10 mouse cellular contexts compared by ENCODE assay signal in genomic region chr19:22938848-22939724, GRCm38 (mm10).
DNase-seq lines count a peak whose midpoint lies in the region; ATAC-seq and TF ChIP-seq lines count a peak whose summit lies in the region.
"Had no signal": no experiment of that assay in that cellular context is flagged by ENCODE, and none has a peak within 500 bp of the region (broad histone marks: within the 10 kb centered on the region; RNA-seq: fewer than 3 reads in every experiment).

No protein-coding gene starts in this region.

- WGBS in forebrain, embryonic 15.5 days, result 34% methylated on average over 14 of the region's 14 CpGs
- WGBS in forebrain, embryonic 12.5 days, result 65% methylated on average over 14 of the region's 14 CpGs
- WGBS in limb, embryonic 14.5 days, result 50% methylated on average over 14 of the region's 14 CpGs
- WGBS in limb, embryonic 10.5 days, result 80% methylated on average over 14 of the region's 14 CpGs
- WGBS in forebrain, postnatal 0 days, result 28% methylated on average over 14 of the region's 14 CpGs
- 49% methylated on average over 14 of the region's 14 CpGs for WGBS in olfactory bulb, adult 2 months

- H3K4me1 ChIP-seq in forebrain, embryonic 15.5 days, result peaks cover 25% of the 10 kb centered on the region
- H3K4me1 ChIP-seq in forebrain, embryonic 12.5 days, result peaks cover 21% of the 10 kb centered on the region
- H3K4me1 ChIP-seq in limb, embryonic 14.5 days (ENCODE audit: control insufficient read depth, insufficient read depth, low read length), result peaks cover 5% of the 10 kb centered on the region; the same call in 1 of the 2 replicates
- H3K4me1 ChIP-seq in limb, embryonic 10.5 days, result no peaks in the 10 kb centered on the region
- H3K4me1 ChIP-seq in forebrain, postnatal 0 days (ENCODE audit: insufficient read depth), result peaks cover 6% of the 10 kb centered on the region; the same call in 1 of the 2 replicates
- peaks cover 11% of the 10 kb centered on the region for H3K4me1 ChIP-seq in olfactory bulb, adult 2 months (ENCODE audit: control insufficient read depth, insufficient read depth, low read length)

- no peaks in the 10 kb centered on the region for H3K27me3 ChIP-seq in forebrain, embryonic 15.5 days
- no peaks in the 10 kb centered on the region for H3K27me3 ChIP-seq in forebrain, embryonic 12.5 days
- no peaks in the 10 kb centered on the region for H3K27me3 ChIP-seq in limb, embryonic 14.5 days (ENCODE audit: control insufficient read depth, insufficient read depth, low read length)
- H3K27me3 ChIP-seq in limb, embryonic 10.5 days (ENCODE audit: low read depth, poor library complexity, severe bottlenecking), result no peaks in the 10 kb centered on the region
- no peaks in the 10 kb centered on the region for H3K27me3 ChIP-seq in forebrain, postnatal 0 days (ENCODE audit: insufficient read depth, low read length)

- H3K9ac ChIP-seq in forebrain, embryonic 15.5 days (replicated peaks), result no peak overlapping the region
- H3K9ac ChIP-seq in forebrain, embryonic 12.5 days, result no peak overlapping the region
- H3K9ac ChIP-seq in limb, embryonic 14.5 days (ENCODE audit: low read depth, low read length, severe bottlenecking), result no peak overlapping the region
- H3K9ac ChIP-seq in forebrain, postnatal 0 days, result no peak overlapping the region; the same call in 1 of the 2 replicates

- no peak for TF ChIP-seq POLR2A in limb, embryonic 14.5 days (IDR thresholded peaks at IDR 0.05; ENCODE audit: borderline replicate concordance, extremely low read depth, insufficient read depth, insufficient read length)
- no peak for TF ChIP-seq POLR2A in olfactory bulb, adult 2 months (IDR thresholded peaks at IDR 0.05; ENCODE audit: insufficient read depth, low read depth, low read length)

- ATAC-seq in forebrain, embryonic 15.5 days (replicated peaks), result 0 out of 2 replicates have a peak, but pooled peaks have one; percentile 3
- ATAC-seq in forebrain, embryonic 12.5 days (ENCODE audit: low FRiP score), result no peak
- ATAC-seq in limb, embryonic 14.5 days (ENCODE audit: low FRiP score, low read depth), result no peak
- ATAC-seq in forebrain, postnatal 0 days, result peak; percentile 34; the same call in 1 of the 2 replicates

- no peak overlapping the region for H3K4me2 ChIP-seq in forebrain, embryonic 15.5 days (replicated peaks)
- no peak overlapping the region for H3K4me2 ChIP-seq in forebrain, embryonic 12.5 days
- H3K4me2 ChIP-seq in limb, embryonic 14.5 days (replicated peaks; ENCODE audit: low read depth, low read length, severe bottlenecking), result no peak overlapping the region
- no peak overlapping the region for H3K4me2 ChIP-seq in forebrain, postnatal 0 days (ENCODE audit: low read depth)

- DNase-seq in limb, embryonic 14.5 days (ENCODE audit: low spot score), result peak; percentile 32
- no peak for DNase-seq in limb, embryonic 10.5 days (ENCODE audit: low spot score)
- DNase-seq in forebrain, postnatal 0 days, result peak; percentile 34
- no peak for DNase-seq in adrenal gland, adult 2 months
- no peak for DNase-seq in spleen, postnatal 36 days (ENCODE audit: low spot score in 2 of 2)
- DNase-seq: heart, postnatal 10 days had no signal

- H3K27ac ChIP-seq in forebrain, embryonic 15.5 days (replicated peaks), result no peak overlapping the region
- no peak overlapping the region for H3K27ac ChIP-seq in forebrain, embryonic 12.5 days
- no peak overlapping the region for H3K27ac ChIP-seq in limb, embryonic 14.5 days (replicated peaks; ENCODE audit: low read depth, low read length)
- no peak overlapping the region for H3K27ac ChIP-seq in limb, embryonic 10.5 days
- peak overlapping the region; percentile 36; the same call in 1 of the 2 replicates for H3K27ac ChIP-seq in forebrain, postnatal 0 days (ENCODE audit: low read depth, low read length)
- H3K27ac ChIP-seq in olfactory bulb, adult 2 months (ENCODE audit: insufficient read depth, low read depth, low read length), result peak overlapping the region; percentile 36; the same call in 1 of the 2 replicates

- H3K36me3 ChIP-seq in forebrain, embryonic 15.5 days, result no peaks in the 10 kb centered on the region
- H3K36me3 ChIP-seq in forebrain, embryonic 12.5 days (replicated peaks), result no peaks in the 10 kb centered on the region
- no peaks in the 10 kb centered on the region for H3K36me3 ChIP-seq in limb, embryonic 14.5 days (ENCODE audit: control insufficient read depth, insufficient read depth, low read length)
- no peaks in the 10 kb centered on the region for H3K36me3 ChIP-seq in limb, embryonic 10.5 days
- H3K36me3 ChIP-seq in forebrain, postnatal 0 days (ENCODE audit: insufficient read depth), result no peaks in the 10 kb centered on the region

- TF ChIP-seq CTCF in forebrain, postnatal 0 days (IDR thresholded peaks at IDR 0.05; ENCODE audit: low read depth), result no peak
- no peak for TF ChIP-seq CTCF in olfactory bulb, adult 2 months (IDR thresholded peaks at IDR 0.05; ENCODE audit: insufficient read depth, low read depth, low read length)

- no peaks in the 10 kb centered on the region for H3K9me3 ChIP-seq in forebrain, embryonic 15.5 days
- no peaks in the 10 kb centered on the region for H3K9me3 ChIP-seq in forebrain, embryonic 12.5 days
- H3K9me3 ChIP-seq in limb, embryonic 14.5 days (ENCODE audit: control insufficient read depth, low read length), result no peaks in the 10 kb centered on the region
- H3K9me3 ChIP-seq in limb, embryonic 10.5 days (replicated peaks), result no peaks in the 10 kb centered on the region
- H3K9me3 ChIP-seq in forebrain, postnatal 0 days (ENCODE audit: low read length), result no peaks in the 10 kb centered on the region
- H3K9me3 ChIP-seq: megakaryocyte, embryonic 14.5 days had no signal

- no peak overlapping the region for H3K4me3 ChIP-seq in forebrain, embryonic 15.5 days
- no peak overlapping the region for H3K4me3 ChIP-seq in forebrain, embryonic 12.5 days (replicated peaks)
- H3K4me3 ChIP-seq in limb, embryonic 14.5 days (replicated peaks; ENCODE audit: low read length), result no peak overlapping the region
- no peak overlapping the region for H3K4me3 ChIP-seq in limb, embryonic 10.5 days
- no peak overlapping the region for H3K4me3 ChIP-seq in forebrain, postnatal 0 days (ENCODE audit: low read depth, low read length)
- no peak overlapping the region for H3K4me3 ChIP-seq in olfactory bulb, adult 2 months (ENCODE audit: insufficient read depth, low read depth, low read length)
- H3K4me3 ChIP-seq: megakaryocyte, embryonic 14.5 days had no signal

Comparison
In these comparisons a context has a peak if more than half of its experiments do, and no peak if none do; other contexts are left out.
1. ATAC-seq: peak in forebrain, embryonic 15.5 days (single experiment) and forebrain, postnatal 0 days (single experiment); none in forebrain, embryonic 12.5 days (single experiment) and limb, embryonic 14.5 days (single experiment).
2. H3K27ac ChIP-seq: peak in forebrain, postnatal 0 days (single experiment) and olfactory bulb, adult 2 months (single experiment); none in forebrain, embryonic 15.5 days (single experiment), forebrain, embryonic 12.5 days (single experiment), limb, embryonic 14.5 days (single experiment) and limb, embryonic 10.5 days (single experiment).
3. DNase-seq: peak in limb, embryonic 14.5 days (single experiment) and forebrain, postnatal 0 days (single experiment); none in limb, embryonic 10.5 days (single experiment), adrenal gland, adult 2 months (single experiment) and spleen, postnatal 36 days (0 of 2).